Mouse (Mus musculus) heart, embryonic 13.5 days (tissue): Measurements from ENCODE around the gene Ubap2. TPM values are rescaled to one million over a fixed set of nuclear protein-coding genes. Genes with fewer than 3 reads are reported as not detected.

Experiments
- ATAC-seq: fragments of 200-750 bp; cut with Nextera tagmentation; 2 replicates; pipeline ENCODE4 v1.8.0; 2017; ENCODE audit warnings: moderate TSS enrichment; ENCODE audit not compliant: insufficient number of reproducible peaks, low FRiP score, low TSS enrichment; ENCODE audit errors: extremely low read depth
- H3K27ac ChIP-seq: fragments of 300-500 bp; sonication (generic); replicated peaks from 2 replicates; pipeline ENCODE4 v1.5.1; 2015; ENCODE audit warnings: moderate library complexity, mild to moderate bottlenecking, inconsistent platforms
- H3K27me3 ChIP-seq: fragments of 300-500 bp; sonication (generic); replicated peaks from 2 replicates; pipeline ENCODE4 v1.6.1; 2015; ENCODE audit warnings: mild to moderate bottlenecking, inconsistent platforms
- H3K36me3 ChIP-seq: fragments of 300-500 bp; sonication (generic); 2 replicates; pipeline ENCODE4 v1.6.1; 2015; ENCODE audit warnings: mild to moderate bottlenecking, inconsistent platforms
- H3K4me1 ChIP-seq: fragments of 300-500 bp; sonication (generic); 2 replicates; pipeline ENCODE4 v1.6.1; 2015; ENCODE audit warnings: inconsistent platforms
- H3K4me2 ChIP-seq: fragments of 300-500 bp; sonication (generic); 2 replicates; pipeline ENCODE4 v1.6.1; 2015; ENCODE audit warnings: inconsistent platforms, mild to moderate bottlenecking, moderate library complexity
- H3K4me3 ChIP-seq: fragments of 300-500 bp; sonication (generic); 2 replicates; pipeline ENCODE4 v1.5.1; 2015; ENCODE audit warnings: moderate library complexity, mild to moderate bottlenecking, inconsistent platforms
- H3K9ac ChIP-seq: fragments of 300-500 bp; sonication (generic); 2 replicates; pipeline ENCODE4 v1.6.1; 2015; ENCODE audit warnings: inconsistent platforms, mild to moderate bottlenecking, moderate library complexity
- H3K9me3 ChIP-seq: fragments of 300-500 bp; sonication (generic); 2 replicates; pipeline ENCODE4 v1.6.1; 2016; ENCODE audit warnings: inconsistent platforms
- WGBS: fragments of 180-500 bp; shearing (Covaris S2); methylation state at CpG from one replicate; pipeline ENCODE4 v1.1.7; 2015; ENCODE audit warnings: mixed read lengths; 5-methylcytosine and 5-hydroxymethylcytosine counted together
- polyA plus RNA-seq: library from polyadenylated mRNA; unstranded; fragments of >200 nt; fragmentation: Nextera tagmentation; extraction: Ambion mirVana; gene quantifications from 2 replicates; pipeline ENCODE4 v1.2.1, GENCODE M21; 2015

Gene Ubap2
- polyA plus RNA-seq, 1 experiment from 2014 or later, result 51.5 TPM

- Histone ChIP-seq H3K4me2 (no peak overlapping the region), H3K36me3 (peaks cover 100% of the 10 kb centered on the region), H3K4me3 (no peak overlapping the region), H3K4me1 (peaks cover 16% of the 10 kb centered on the region), H3K9ac (peak overlapping the region; percentile 37; the same call in 1 of the 2 replicates), H3K27ac (peak overlapping the region; percentile 21), H3K9me3 (no peaks in the 10 kb centered on the region), H3K27me3 (no peaks in the 10 kb centered on the region)
- WGBS, result 36% methylated on average over 3 of the region's 3 CpGs
- 0 out of 2 replicates have a peak, but pooled peaks have one; percentile 19 for ATAC-seq
These were observed 77.9 kb downstream of the Ubap2 start for GRCm38 (mm10) chr4:41196861-41197610.

GRCm38 (mm10) chr4:41195328-41195727, 79.6 kb downstream of the Ubap2 start:
- H3K27me3 ChIP-seq, result no peaks in the 10 kb centered on the region
- H3K9ac ChIP-seq, result no peak overlapping the region
- 85% methylated on average over 15 of the region's 15 CpGs for WGBS
- H3K9me3 ChIP-seq, result no peaks in the 10 kb centered on the region
- H3K27ac ChIP-seq, result no peak overlapping the region
- no peak overlapping the region for H3K4me3 ChIP-seq
- H3K36me3 ChIP-seq, result peaks cover 100% of the 10 kb centered on the region
- H3K4me1 ChIP-seq, result peaks cover 16% of the 10 kb centered on the region
- H3K4me2 ChIP-seq, result no peak overlapping the region
- ATAC-seq, result no peak

GRCm38 (mm10) chr4:41192544-41193512, 82.1 kb downstream of the Ubap2 start:
- no peaks in the 10 kb centered on the region for H3K9me3 ChIP-seq
- H3K27ac ChIP-seq, result 0 out of 2 replicates have a peak overlapping the region, but pooled peaks have one; percentile 20
- no peaks in the 10 kb centered on the region for H3K27me3 ChIP-seq
- peaks cover 14% of the 10 kb centered on the region for H3K4me1 ChIP-seq
- 63% methylated on average over 14 of the region's 14 CpGs for WGBS
- H3K9ac ChIP-seq, result peak overlapping the region; percentile 28; the same call in 1 of the 2 replicates
- no peak overlapping the region for H3K4me3 ChIP-seq
- H3K36me3 ChIP-seq, result peaks cover 99% of the 10 kb centered on the region
- H3K4me2 ChIP-seq, result no peak overlapping the region
- ATAC-seq, result no peak

- ATAC-seq, result no peak
- peaks cover 93% of the 10 kb centered on the region for H3K36me3 ChIP-seq
- H3K4me1 ChIP-seq, result no peaks in the 10 kb centered on the region
- 80% methylated on average over 2 of the region's 2 CpGs for WGBS
- no peak overlapping the region for H3K4me3 ChIP-seq
- H3K9ac ChIP-seq, result no peak overlapping the region
- no peak overlapping the region for H3K27ac ChIP-seq
- H3K27me3 ChIP-seq, result no peaks in the 10 kb centered on the region
- no peaks in the 10 kb centered on the region for H3K9me3 ChIP-seq
- H3K4me2 ChIP-seq, result no peak overlapping the region
These were observed 85.1 kb downstream of the Ubap2 start for GRCm38 (mm10) chr4:41189809-41190208.

GRCm38 (mm10) chr4:41179825-41180725, 94.9 kb downstream of the Ubap2 start:
- no peak overlapping the region for H3K27ac ChIP-seq
- no peaks in the 10 kb centered on the region for H3K27me3 ChIP-seq
- no peak overlapping the region for H3K4me2 ChIP-seq
- no peak overlapping the region for H3K4me3 ChIP-seq
- WGBS, result 75% methylated on average over 15 of the region's 15 CpGs
- peaks cover 6% of the 10 kb centered on the region for H3K4me1 ChIP-seq
- no peaks in the 10 kb centered on the region for H3K9me3 ChIP-seq
- H3K36me3 ChIP-seq, result peaks cover 71% of the 10 kb centered on the region
- H3K9ac ChIP-seq, result no peak overlapping the region
- ATAC-seq, result no peak

GRCm38 (mm10) chr4:41174631-41175030, 100.3 kb downstream of the Ubap2 start:
- 68% methylated on average over 2 of the region's 2 CpGs for WGBS
- H3K9me3 ChIP-seq, result no peaks in the 10 kb centered on the region
- H3K4me3 ChIP-seq, result no peak overlapping the region
- no peaks in the 10 kb centered on the region for H3K27me3 ChIP-seq
- peaks cover 62% of the 10 kb centered on the region for H3K36me3 ChIP-seq
- no peak overlapping the region for H3K27ac ChIP-seq
- no peak overlapping the region for H3K4me2 ChIP-seq
- ATAC-seq, result no peak
- no peak overlapping the region for H3K9ac ChIP-seq
- H3K4me1 ChIP-seq, result peaks cover 1% of the 10 kb centered on the region; the same call in 1 of the 2 replicates

GRCm38 (mm10) chr4:41170970-41171369, 104.0 kb downstream of the Ubap2 start:
- H3K27me3 ChIP-seq, result no peaks in the 10 kb centered on the region
- H3K9me3 ChIP-seq, result no peaks in the 10 kb centered on the region
- 86% methylated on average over 2 of the region's 2 CpGs for WGBS
- peaks cover 49% of the 10 kb centered on the region for H3K36me3 ChIP-seq
- H3K4me1 ChIP-seq, result no peaks in the 10 kb centered on the region
- H3K4me3 ChIP-seq, result no peak overlapping the region
- H3K4me2 ChIP-seq, result no peak overlapping the region
- no peak for ATAC-seq
- no peak overlapping the region for H3K27ac ChIP-seq
- no peak overlapping the region for H3K9ac ChIP-seq

- 50% methylated on average over 6 of the region's 6 CpGs for WGBS
- Histone ChIP-seq H3K9ac (peak overlapping the region; percentile 44), H3K27ac (peak overlapping the region; percentile 45), H3K4me2 (no peak overlapping the region), H3K27me3 (no peaks in the 10 kb centered on the region), H3K4me3 (no peak overlapping the region), H3K36me3 (peaks cover 21% of the 10 kb centered on the region), H3K9me3 (no peaks in the 10 kb centered on the region), H3K4me1 (peaks cover 11% of the 10 kb centered on the region)
- ATAC-seq, result no peak
These were observed 109.1 kb downstream of the Ubap2 start for GRCm38 (mm10) chr4:41165693-41166475.

GRCm38 (mm10) chr4:41164974-41165373, 110.0 kb downstream of the Ubap2 start:
- H3K4me2 ChIP-seq, result no peak overlapping the region
- no peaks in the 10 kb centered on the region for H3K9me3 ChIP-seq
- no peaks in the 10 kb centered on the region for H3K27me3 ChIP-seq
- H3K4me3 ChIP-seq, result no peak overlapping the region
- WGBS, result 36% methylated on average over 2 of the region's 2 CpGs
- ATAC-seq, result no peak
- H3K27ac ChIP-seq, result peak overlapping the region; percentile 45; the same call in 1 of the 2 replicates
- no peak overlapping the region for H3K9ac ChIP-seq
- H3K4me1 ChIP-seq, result peaks cover 11% of the 10 kb centered on the region
- peaks cover 17% of the 10 kb centered on the region for H3K36me3 ChIP-seq

GRCm38 (mm10) chr4:41161232-41161631, 113.7 kb downstream of the Ubap2 start:
- no peak overlapping the region for H3K27ac ChIP-seq
- no peak overlapping the region for H3K9ac ChIP-seq
- ATAC-seq, result no peak
- H3K9me3 ChIP-seq, result no peaks in the 10 kb centered on the region
- no peaks in the 10 kb centered on the region for H3K27me3 ChIP-seq
- H3K4me2 ChIP-seq, result no peak overlapping the region
- 90% methylated on average over 3 of the region's 3 CpGs for WGBS
- H3K36me3 ChIP-seq, result no peaks in the 10 kb centered on the region
- peaks cover 28% of the 10 kb centered on the region for H3K4me1 ChIP-seq
- H3K4me3 ChIP-seq, result no peak overlapping the region
